Mouse (Mus musculus) stomach, postnatal 0 days (tissue): ENCODE results near the gene Map3k3.

ENCODE experiments used
- CTCF ChIP-seq: IDR thresholded peaks from 2 replicates; pipeline ENCODE4 v1.5.1; 2016; ENCODE audit warnings: antibody characterized with exemption, low read depth, mild to moderate bottlenecking, moderate library complexity
- EP300 ChIP-seq: optimal IDR thresholded peaks from 2 replicates; pipeline ENCODE3; 2016; ENCODE audit warnings: antibody characterized with exemption

DNA sequence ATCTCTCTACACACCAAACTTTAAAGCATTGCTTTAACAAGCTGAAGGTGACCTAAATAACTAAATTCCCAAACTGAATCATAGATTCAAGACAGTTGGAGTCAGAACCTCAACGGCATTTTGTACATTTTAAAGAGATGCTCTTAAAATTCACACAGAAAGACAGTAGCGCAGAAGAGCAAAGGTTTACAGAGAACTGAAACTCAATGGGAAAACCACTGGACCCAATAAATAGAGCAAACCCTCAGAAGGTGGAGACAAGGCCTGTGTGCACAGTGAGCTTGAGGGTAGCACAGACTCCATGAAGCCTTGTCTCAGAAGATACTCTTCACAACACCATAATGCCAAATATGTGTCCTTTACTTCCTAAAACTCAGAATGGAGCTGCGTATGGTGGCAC, 38.6 kb upstream of the Map3k3 start:
- TF ChIP-seq CTCF (no peak), EP300 (no peak)
